Mouse (Mus musculus) erythroblast, adult 5-6 weeks (primary cell): Measurements from ENCODE around the gene Vdr. TPM values are rescaled to one million over a fixed set of nuclear protein-coding genes. Genes with fewer than 3 reads are reported as not detected.

Experiments used
- ATAC-seq: replicated peaks from 2 replicates; pipeline ENCODE4 v1.8.0; 2016; ENCODE audit warnings: moderate number of reproducible peaks, mild to moderate bottlenecking, moderate TSS enrichment, inconsistent platforms; ENCODE audit not compliant: poor library complexity, low FRiP score, severe bottlenecking
- total RNA-seq, 2 experiments: library from RNA; stranded (forward) in 1 of 2; stranded (reverse) in 1 of 2; fragments of 150-400 nt in 1 of 2; fragments of 200-764, 138-1000 nt in 1 of 2; gene quantifications; 2 replicates each; pipeline versions ENCODE4 v1.2.3 to v1.2.4; 2015 to 2017; ENCODE audit warnings: low replicate concordance in 2 of 2

Vdr gene
- 0.19 and 0.21 TPM in 2 replicates for total RNA-seq (2015; ENCODE audit: low replicate concordance)
- 0.26 TPM in 1 of 2 replicates, not detected in the other for total RNA-seq (2017; ENCODE audit: low replicate concordance)

- ATAC-seq, result no peak
Observed at GRCm38 (mm10) chr15:97910530-97910929, at the start of gene Vdr. Gene Vdr, minus strand, starts transcription at chr15:97910630.

- ATAC-seq, result no peak
Observed at GRCm38 (mm10) chr15:97956416-97956815, 46.0 kb upstream of the Vdr start.

GRCm38 (mm10) chr15:97955742-97956141 is 45.3 kb upstream of the Vdr start:
- no peak for ATAC-seq

- ATAC-seq, result no peak
Observed at GRCm38 (mm10) chr15:97955286-97955685, 44.9 kb upstream of the Vdr start.

GRCm38 (mm10) chr15:97954671-97955070 is 44.2 kb upstream of the Vdr start:
- no peak for ATAC-seq

GRCm38 (mm10) chr15:97952889-97953189 is 42.4 kb upstream of the Vdr start:
- ATAC-seq, result no peak

- peak; percentile 69 for ATAC-seq
Observed at GRCm38 (mm10) chr15:97952137-97952888, 41.9 kb upstream of the Vdr start.

GRCm38 (mm10) chr15:97950240-97950639 is 39.8 kb upstream of the Vdr start:
- no peak for ATAC-seq

- no peak for ATAC-seq
Observed at GRCm38 (mm10) chr15:97949706-97950105, 39.3 kb upstream of the Vdr start.

- no peak for ATAC-seq
Observed at GRCm38 (mm10) chr15:97948720-97949119, 38.3 kb upstream of the Vdr start.

GRCm38 (mm10) chr15:97945656-97946315 is 35.4 kb upstream of the Vdr start:
- no peak for ATAC-seq

- ATAC-seq, result no peak
Observed at GRCm38 (mm10) chr15:97944919-97945574, 34.6 kb upstream of the Vdr start.

- no peak for ATAC-seq
Observed at GRCm38 (mm10) chr15:97943356-97943755, 32.9 kb upstream of the Vdr start.

- no peak for ATAC-seq
Observed at GRCm38 (mm10) chr15:97942538-97942937, 32.1 kb upstream of the Vdr start.

GRCm38 (mm10) chr15:97941306-97941705 is 30.9 kb upstream of the Vdr start:
- no peak for ATAC-seq

GRCm38 (mm10) chr15:97940088-97940487 is 29.7 kb upstream of the Vdr start:
- ATAC-seq, result no peak

- ATAC-seq, result no peak
Observed at GRCm38 (mm10) chr15:97938580-97938979, 28.1 kb upstream of the Vdr start.

- ATAC-seq, result no peak
Observed at GRCm38 (mm10) chr15:97932441-97932840, 22.0 kb upstream of the Vdr start.

GRCm38 (mm10) chr15:97929259-97929824 is 18.9 kb upstream of the Vdr start:
- ATAC-seq, result no peak

GRCm38 (mm10) chr15:97927821-97928220 is 17.4 kb upstream of the Vdr start:
- no peak for ATAC-seq

GRCm38 (mm10) chr15:97927018-97927417 is 16.6 kb upstream of the Vdr start:
- ATAC-seq, result no peak
